Mouse (Mus musculus) effector memory CD4-positive, alpha-beta T cell, adult 7 months (primary cell): ENCODE measurements around the gene Lig3. TPM values are rescaled to one million over a fixed set of nuclear protein-coding genes. Genes with fewer than 3 reads are reported as not detected.

ENCODE experiments used
- polyA plus RNA-seq: library from polyadenylated mRNA; unstranded; fragments of 100-300 nt; shearing (Covaris generic); gene quantifications from one replicate; pipeline ENCODE4 v1.2.1, GENCODE M21; 2017

Lig3 gene
- 25.0 TPM for polyA plus RNA-seq

GRCm38 (mm10) chr11:82780983-82781903 lies at the start of gene Lig3:
Gene Lig3 (plus strand): TSS chr11:82781108.

GRCm38 (mm10) chr11:82763742-82764437 lies 17.0 kb upstream of the Lig3 start, which contains the start of the genes Cct6b and Zfp830:
Gene Cct6b (minus strand): TSS chr11:82764321.
Gene Zfp830 (plus strand): TSS chr11:82764345.

Other genes with a start within 250 kb of the Lig3 start
- 0.48 TPM for gene Cct6b, start 16.8 kb upstream of the Lig3 start, polyA plus RNA-seq
- gene Zfp830, start 16.8 kb upstream of the Lig3 start, polyA plus RNA-seq, result 39.4 TPM
- 22.8 TPM for gene Rffl, start 90.1 kb downstream of the Lig3 start, polyA plus RNA-seq
- gene Rad51d, start 109.5 kb downstream of the Lig3 start, polyA plus RNA-seq, result 11.7 TPM
- gene Fndc8, start 111.0 kb downstream of the Lig3 start, polyA plus RNA-seq, result 0.34 TPM
- gene Nle1, start 127.3 kb downstream of the Lig3 start, polyA plus RNA-seq, result 17.9 TPM
- 0.18 TPM for gene Unc45b, start 129.4 kb downstream of the Lig3 start, polyA plus RNA-seq
- gene Slfn5, start 170.2 kb downstream of the Lig3 start, polyA plus RNA-seq, result 10.5 TPM
- gene Slfn9, start 210.7 kb downstream of the Lig3 start, polyA plus RNA-seq, result 2.9 TPM
- gene Slfn8, start 239.7 kb downstream of the Lig3 start, polyA plus RNA-seq, result 31.4 TPM